Mouse (Mus musculus) c-Kit-positive CD71-positive TER-119-negative erythroid progenitor cells, embryonic 14.5 days (primary cell): Measurements from ENCODE around the gene Prkn.

Source experiments
- DNase-seq: peaks from one replicate; pipeline ENCODE4 v3.0.0-alpha.2; 2013; ENCODE audit warnings: low read depth

Prkn gene

DNA sequence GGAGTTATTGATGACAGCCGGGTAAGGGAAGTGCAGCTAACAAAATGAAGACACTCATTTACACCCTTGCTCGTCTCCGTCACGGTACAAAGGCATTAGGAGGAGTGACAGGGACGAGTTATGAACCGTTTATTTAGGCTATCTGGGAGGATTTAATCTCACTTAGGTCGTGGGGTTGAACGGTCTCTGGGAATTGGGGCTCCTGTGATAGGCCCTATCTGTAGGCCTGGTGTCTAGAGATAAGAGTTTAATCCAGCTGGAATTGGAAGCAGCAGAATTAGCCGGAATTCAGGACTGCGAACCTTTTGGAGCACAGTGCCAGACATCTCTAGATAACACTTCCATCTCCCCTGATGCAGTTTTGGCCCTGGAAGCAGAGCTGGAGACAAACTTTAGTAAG is 571.2 kb downstream of the Prkn start:
- DNase-seq = no peak

DNA sequence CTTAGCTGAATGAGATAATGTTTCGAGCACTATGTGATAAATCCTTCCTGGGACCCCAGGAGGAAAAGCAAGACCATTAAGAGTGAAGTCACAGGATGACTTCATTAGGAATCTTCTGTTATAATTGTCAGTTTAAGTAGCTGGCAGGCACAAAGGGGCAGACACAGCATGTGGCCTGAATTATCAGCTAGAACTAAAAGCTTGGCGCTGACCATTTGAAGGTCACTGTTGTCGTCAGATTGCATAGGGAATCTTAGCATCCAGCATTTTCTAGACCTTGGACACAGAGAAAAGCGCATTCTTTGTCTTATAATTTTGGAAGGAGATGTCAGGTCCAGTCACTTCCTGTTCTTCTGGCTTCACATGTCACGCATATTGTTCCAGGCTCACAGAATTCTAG is 573.5 kb downstream of the Prkn start:
- DNase-seq = no peak

GRCm38 (mm10) chr17:11414288-11414687 is 574.1 kb downstream of the Prkn start:
- DNase-seq = no peak

DNA sequence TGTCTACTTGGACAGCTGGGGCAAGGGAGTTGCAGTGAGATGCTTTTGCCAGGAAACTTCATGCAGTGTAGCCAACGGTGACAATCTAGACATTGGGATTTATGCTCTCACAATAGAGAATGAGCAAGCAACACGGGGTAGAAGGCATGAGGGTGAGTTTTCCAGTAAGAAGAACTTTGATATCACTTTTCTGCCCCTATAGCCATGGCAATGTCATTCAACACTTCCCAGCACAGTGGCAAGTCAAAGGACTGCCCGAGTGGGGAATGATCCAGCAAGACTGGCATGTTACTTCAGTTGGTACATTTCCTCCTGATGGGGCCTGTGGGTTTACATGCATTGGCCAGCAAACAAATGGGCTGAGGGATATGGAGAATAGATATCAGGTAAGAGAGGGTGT is 577.0 kb downstream of the Prkn start:
- DNase-seq = no peak

DNA sequence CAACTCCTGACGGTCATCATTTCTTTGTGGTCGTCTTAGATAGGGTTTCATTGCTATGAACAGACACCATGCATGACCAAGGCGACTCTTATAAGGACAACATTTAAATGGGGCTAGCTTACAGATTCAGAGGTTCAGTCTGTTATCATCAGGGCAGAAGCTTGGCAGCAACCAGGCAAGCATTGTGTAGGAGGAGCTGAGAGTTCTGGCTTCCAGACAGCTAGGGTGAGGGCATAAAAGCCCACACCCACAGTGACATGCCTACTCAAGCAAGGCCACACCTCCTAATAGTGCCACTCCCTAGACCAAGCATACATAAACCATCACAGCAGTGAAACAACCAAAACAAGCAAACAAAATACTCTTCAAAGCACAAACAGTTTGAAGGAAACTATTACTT is 579.3 kb downstream of the Prkn start:
- no peak for DNase-seq

- DNase-seq = no peak
These were observed 580.7 kb downstream of the Prkn start for GRCm38 (mm10) chr17:11420839-11421238.

- DNase-seq = no peak
These were observed 581.2 kb downstream of the Prkn start for GRCm38 (mm10) chr17:11421264-11421940.

DNA sequence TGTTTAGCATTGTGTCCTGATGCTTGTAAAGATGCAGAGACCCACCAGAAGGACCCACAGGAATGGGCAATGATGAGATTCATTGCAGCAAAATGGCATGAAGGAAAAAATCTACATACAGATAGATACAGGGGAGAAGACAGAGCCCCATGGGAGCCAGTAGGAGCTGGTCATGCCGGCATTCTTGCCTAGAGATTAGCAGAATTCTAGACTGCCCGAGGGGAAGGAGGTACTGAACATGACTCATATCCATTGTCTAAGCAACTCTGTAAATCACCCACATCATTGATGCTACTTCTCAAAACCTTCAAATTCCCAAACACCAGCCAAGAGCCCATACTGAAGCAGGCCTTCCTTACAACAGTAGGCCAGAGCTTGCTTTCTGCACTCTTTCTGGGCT is 591.1 kb downstream of the Prkn start:
- DNase-seq = no peak

GRCm38 (mm10) chr17:11432593-11432992 is 592.4 kb downstream of the Prkn start:
- no peak for DNase-seq

- no peak for DNase-seq
These were observed 622.5 kb downstream of the Prkn start for GRCm38 (mm10) chr17:11462721-11463120.

GRCm38 (mm10) chr17:11466095-11466494 is 625.9 kb downstream of the Prkn start:
- DNase-seq = no peak

DNA sequence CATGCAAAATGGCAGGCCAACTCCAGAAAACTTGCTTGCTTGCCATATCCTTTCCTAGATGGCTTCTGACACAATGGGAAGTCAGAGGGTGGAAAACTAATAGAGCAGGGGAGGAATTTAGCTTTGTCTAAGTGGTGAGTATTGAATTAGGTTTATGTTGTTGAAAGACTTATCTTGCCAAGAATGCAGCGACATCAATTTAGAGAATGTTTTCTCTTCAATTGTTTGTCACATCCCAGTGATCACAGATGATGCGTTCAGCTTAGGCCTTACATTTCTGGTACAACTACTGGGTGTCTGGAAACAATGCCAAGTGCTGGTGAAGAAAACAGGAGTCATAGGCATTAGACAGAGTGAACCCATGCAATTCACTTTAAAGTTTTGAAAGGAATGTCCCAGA is 628.4 kb downstream of the Prkn start:
- no peak for DNase-seq

DNA sequence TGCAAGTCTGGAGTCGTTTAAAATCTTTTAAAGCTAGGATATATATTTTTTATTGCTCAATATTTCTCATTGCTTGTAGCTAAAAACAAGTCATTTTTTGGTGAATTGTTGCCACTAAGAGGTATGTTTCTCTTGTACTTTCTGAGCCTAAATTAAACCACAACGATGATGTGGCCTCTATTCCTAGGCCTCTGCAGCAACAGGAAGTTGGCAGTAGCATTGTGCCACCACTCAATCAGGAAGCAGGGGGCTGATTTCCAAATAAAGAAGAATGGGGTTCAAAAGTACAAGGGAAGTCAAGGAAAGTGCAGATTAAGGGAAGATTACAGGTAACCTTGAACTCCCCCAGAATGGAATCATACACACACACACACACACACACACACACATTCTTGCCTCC is 642.8 kb downstream of the Prkn start:
- no peak for DNase-seq

GRCm38 (mm10) chr17:11490051-11490450 is 649.9 kb downstream of the Prkn start:
- no peak for DNase-seq

- DNase-seq = no peak
These were observed 662.4 kb downstream of the Prkn start for GRCm38 (mm10) chr17:11502556-11502955.

DNA sequence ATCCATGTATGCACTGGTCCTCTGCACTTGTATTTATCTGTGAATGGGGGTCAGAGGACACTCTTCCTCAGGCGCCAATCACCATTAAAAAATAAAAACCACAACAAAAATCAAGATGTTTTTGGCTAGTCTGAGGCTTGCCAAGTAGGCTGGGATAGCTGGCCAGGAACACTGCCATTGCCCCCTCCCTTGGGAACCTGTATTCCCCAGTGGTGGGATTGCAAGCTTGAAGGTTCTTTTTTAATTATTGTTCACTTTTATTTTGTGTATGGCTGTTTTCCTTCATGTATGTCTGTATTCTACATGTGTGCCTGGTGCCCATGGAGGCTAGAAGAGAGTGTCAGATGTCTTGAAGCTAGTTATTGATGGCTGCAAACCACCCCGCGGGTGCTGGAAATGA is 664.3 kb downstream of the Prkn start:
- DNase-seq = no peak

- no peak for DNase-seq
These were observed 666.9 kb downstream of the Prkn start for GRCm38 (mm10) chr17:11507082-11507481.

DNA sequence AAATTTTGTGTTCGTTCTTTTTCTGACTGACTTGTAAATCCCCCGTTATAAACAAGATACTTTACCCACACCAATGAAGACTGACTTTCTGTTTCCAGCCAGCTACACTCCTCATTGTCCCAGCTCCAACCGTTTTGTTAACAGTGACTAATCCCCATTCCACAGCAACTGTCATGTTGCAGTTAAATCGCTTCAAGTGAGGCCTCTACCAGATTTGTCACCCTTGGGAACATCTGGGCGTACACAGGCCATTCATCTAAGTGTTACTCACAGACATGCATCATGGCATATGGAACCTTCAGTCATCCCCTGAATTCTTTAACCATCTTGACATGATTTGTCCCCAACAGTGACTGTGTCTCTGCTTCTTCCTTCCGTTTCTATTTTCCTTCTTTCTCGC is 669.9 kb downstream of the Prkn start:
- no peak for DNase-seq

- DNase-seq = no peak
These were observed 674.0 kb downstream of the Prkn start for GRCm38 (mm10) chr17:11514032-11514761.

- no peak for DNase-seq
These were observed 675.4 kb downstream of the Prkn start for GRCm38 (mm10) chr17:11515619-11516018.

GRCm38 (mm10) chr17:11516165-11516564 is 676.0 kb downstream of the Prkn start:
- DNase-seq = no peak

GRCm38 (mm10) chr17:11532066-11532465 is 691.9 kb downstream of the Prkn start:
- DNase-seq = no peak

DNA sequence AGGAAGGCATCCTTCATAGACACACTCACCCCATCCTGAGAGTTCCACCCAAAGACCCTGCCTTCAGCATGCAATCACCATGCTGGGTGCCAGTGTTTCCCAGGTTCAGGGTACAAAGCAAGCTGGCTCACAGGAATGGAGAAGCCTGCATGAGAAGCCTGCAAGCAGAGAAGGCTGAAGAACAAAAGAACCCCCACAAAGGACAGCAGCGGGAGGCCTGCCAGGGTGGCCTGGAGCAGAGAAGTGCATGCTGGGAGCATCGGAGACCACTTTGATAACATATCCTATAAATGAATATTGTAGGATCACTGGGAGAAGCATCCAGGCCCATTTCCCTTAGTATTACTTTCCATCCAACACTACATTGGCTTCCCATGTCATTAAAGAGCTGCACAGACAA is 692.6 kb downstream of the Prkn start:
- DNase-seq = no peak

- DNase-seq = no peak
These were observed 693.7 kb downstream of the Prkn start for GRCm38 (mm10) chr17:11533835-11534234.
